Mouse (Mus musculus): ENCODE measurements around the gene Lancl1. TPM values are rescaled to one million over a fixed set of nuclear protein-coding genes. Genes with fewer than 3 reads are reported as not detected.

Lancl1 gene
- total and polyA plus RNA-seq, 3 experiments = 29.3 to 50.3 TPM; not detected in 1

DNA sequence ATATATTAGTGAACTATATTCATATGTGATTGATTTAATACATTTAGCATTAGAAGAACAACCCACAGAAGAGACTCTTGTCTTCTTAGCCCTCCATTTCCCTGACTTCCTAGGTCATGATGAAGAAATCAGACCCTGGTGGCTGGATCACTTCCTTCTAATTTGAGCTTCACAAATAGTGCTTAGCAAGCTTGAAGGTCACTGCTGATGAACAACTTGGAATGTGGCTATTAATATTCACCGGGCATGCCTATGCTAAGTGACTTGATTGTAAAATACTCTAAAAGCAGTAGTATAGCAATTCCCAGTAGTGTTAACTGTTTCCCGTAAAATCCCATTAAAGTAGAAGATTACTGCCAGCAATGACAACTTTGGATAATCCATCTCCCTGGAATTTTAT, 63.2 kb downstream of the Lancl1 start:
- DNase-seq (ENCODE audit: low read depth, low spot score) = no peak
- Histone ChIP-seq H3K79me2 (ENCODE audit: control insufficient read depth, insufficient read depth, low read length, poor library complexity) (no peaks in the 10 kb centered on the region), H3K36me3 (ENCODE audit: control insufficient read depth in 1 of 2, insufficient read depth in 2 of 2, low read length in 2 of 2) (no peaks in the 10 kb centered on the region), H3K27ac (ENCODE audit: control insufficient read depth, low read depth, low read length) (no peak overlapping the region), H3K4me3 (ENCODE audit: control insufficient read depth in 1 of 2, insufficient read depth in 1 of 2, low read depth in 2 of 2, low read length in 2 of 2) (no peak overlapping the region), H3K9ac (ENCODE audit: control insufficient read depth, low read depth, low read length, poor library complexity, severe bottlenecking) (no peak overlapping the region), H3K9me3 (replicated peaks; ENCODE audit: insufficient read depth, low read length) (no peaks in the 10 kb centered on the region), H3K4me1 (ENCODE audit: control insufficient read depth in 1 of 2, insufficient read depth in 2 of 2, low read length in 2 of 2) (no peaks in the 10 kb centered on the region), H3K27me3 (ENCODE audit: control insufficient read depth in 1 of 2, insufficient read depth in 2 of 2, low read length in 2 of 2) (no peaks in the 10 kb centered on the region; a peak in 2 of 4 replicates)
- TF ChIP-seq USF2 (IDR thresholded peaks at IDR 0.05; ENCODE audit: borderline replicate concordance in 1 of 2, insufficient read depth in 1 of 2, low read depth in 1 of 2, low read length in 2 of 2) = no peak
- TF ChIP-seq POLR2A (IDR thresholded peaks at IDR 0.05; ENCODE audit: control insufficient read depth in 1 of 2, insufficient read depth in 1 of 2, low read depth in 1 of 2, low read length in 2 of 2, poor library complexity in 1 of 2) = no peak
- TF ChIP-seq POLR2AphosphoS5 (IDR thresholded peaks at IDR 0.05; ENCODE audit: borderline replicate concordance, low read depth, low read length) = no peak
- TF ChIP-seq ELF1 (IDR thresholded peaks at IDR 0.05; ENCODE audit: low read depth, low read length) = no peak
- no peak for TF ChIP-seq MAX (IDR thresholded peaks at IDR 0.05; ENCODE audit: low read length)
- TF ChIP-seq USF1 (IDR thresholded peaks at IDR 0.05; ENCODE audit: low read depth, low read length) = no peak
- TF ChIP-seq CTCF (IDR thresholded peaks at IDR 0.05 in 2 of 3, conservative IDR thresholded peaks at IDR 0.05 in 1 of 3; ENCODE audit: control insufficient read depth in 1 of 3, insufficient read depth in 1 of 3, low read depth in 2 of 3, low read length in 3 of 3, poor library complexity in 1 of 3, severe bottlenecking in 1 of 3) = no peak

DNA sequence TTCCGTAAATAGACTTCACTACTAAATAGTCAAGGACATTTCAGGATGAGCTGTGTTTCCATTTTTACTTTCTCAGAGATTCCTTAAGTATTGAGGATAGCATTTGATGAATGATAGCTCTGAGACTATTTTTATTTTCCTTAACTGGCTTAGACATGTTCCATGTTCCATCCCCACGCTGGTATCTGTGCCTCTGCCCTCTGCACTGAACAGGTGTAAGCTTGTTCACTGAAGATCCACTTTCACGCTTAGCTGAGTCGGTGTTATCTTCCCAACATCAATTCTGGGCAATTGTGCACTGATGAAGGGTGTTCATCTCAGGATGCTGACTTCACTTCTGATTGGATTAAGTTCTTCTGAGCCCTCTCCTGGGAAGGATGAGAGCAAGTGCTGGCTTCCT, 73.8 kb downstream of the Lancl1 start:
- TF ChIP-seq ZKSCAN1 (IDR thresholded peaks at IDR 0.05; ENCODE audit: low read depth, low read length) = no peak
- TF ChIP-seq MAX (IDR thresholded peaks at IDR 0.05; ENCODE audit: low read length) = no peak
- TF ChIP-seq POLR2A (IDR thresholded peaks at IDR 0.05; ENCODE audit: control insufficient read depth in 1 of 2, insufficient read depth in 1 of 2, low read depth in 1 of 2, low read length in 2 of 2, poor library complexity in 1 of 2) = no peak
- no peak for TF ChIP-seq USF1 (IDR thresholded peaks at IDR 0.05; ENCODE audit: low read depth, low read length)
- TF ChIP-seq MXI1 (IDR thresholded peaks at IDR 0.05; ENCODE audit: low read depth, low read length) = no peak
- no peak for TF ChIP-seq SMC3 (IDR thresholded peaks at IDR 0.05; ENCODE audit: low read depth, low read length)
- TF ChIP-seq ZC3H11A (IDR thresholded peaks at IDR 0.05; ENCODE audit: low read depth, low read length) = no peak
- TF ChIP-seq NRF1 (IDR thresholded peaks at IDR 0.05; ENCODE audit: insufficient read depth, low read depth, low read length, poor library complexity, severe bottlenecking) = no peak
- TF ChIP-seq MAFK (IDR thresholded peaks at IDR 0.05; ENCODE audit: borderline replicate concordance, low read depth, low read length) = no peak
- no peak for DNase-seq (ENCODE audit: low read depth, low spot score)
- no peak overlapping the region for H3K4me3 ChIP-seq (ENCODE audit: control insufficient read depth in 1 of 2, insufficient read depth in 1 of 2, low read depth in 2 of 2, low read length in 2 of 2)
- no peaks in the 10 kb centered on the region for H3K27me3 ChIP-seq (ENCODE audit: control insufficient read depth in 1 of 2, insufficient read depth in 2 of 2, low read length in 2 of 2)
- no peak overlapping the region for H3K9ac ChIP-seq (ENCODE audit: control insufficient read depth, low read depth, low read length, poor library complexity, severe bottlenecking)
- H3K4me1 ChIP-seq (ENCODE audit: control insufficient read depth in 1 of 2, insufficient read depth in 2 of 2, low read length in 2 of 2) = no peaks in the 10 kb centered on the region
- no peaks in the 10 kb centered on the region for H3K79me2 ChIP-seq (ENCODE audit: control insufficient read depth, insufficient read depth, low read length, poor library complexity)
- no peaks in the 10 kb centered on the region for H3K36me3 ChIP-seq (ENCODE audit: control insufficient read depth in 1 of 2, insufficient read depth in 2 of 2, low read length in 2 of 2)
- H3K9me3 ChIP-seq (replicated peaks; ENCODE audit: insufficient read depth, low read length) = no peaks in the 10 kb centered on the region
- H3K27ac ChIP-seq (ENCODE audit: control insufficient read depth, low read depth, low read length) = no peak overlapping the region

Data from MEL (cell line).